Mouse (Mus musculus) lung, postnatal 36 days (tissue): ENCODE results near the gene D230025D16Rik.
A peak's percentile ranks its signal among the peaks of the same experiment; 100 is the strongest.

Experiments used
- DNase-seq: peaks from one replicate; pipeline ENCODE4 v3.0.0; 2022; ENCODE audit warnings: mixed read lengths

D230025D16Rik gene

GRCm38 (mm10) chr8:105293405-105293804 is 68.5 kb downstream of the D230025D16Rik start:
- DNase-seq: no peak

- peak; percentile 57 for DNase-seq
Observed at GRCm38 (mm10) chr8:105294776-105295175, 69.8 kb downstream of the D230025D16Rik start.

- no peak for DNase-seq
Observed at GRCm38 (mm10) chr8:105295256-105295655, 70.3 kb downstream of the D230025D16Rik start.

- peak; percentile 45 for DNase-seq
Observed at GRCm38 (mm10) chr8:105295895-105296573, 71.1 kb downstream of the D230025D16Rik start, which contains the start of gene Exoc3l. Gene Exoc3l (minus strand): TSS chr8:105296101.

- peak; percentile 96 for DNase-seq
Observed at GRCm38 (mm10) chr8:105297511-105298192, 72.7 kb downstream of the D230025D16Rik start, which contains the start of gene E2f4. Gene E2f4 (plus strand): TSS chr8:105297663.

GRCm38 (mm10) chr8:105298351-105299252 is 73.7 kb downstream of the D230025D16Rik start:
- no peak for DNase-seq

- no peak for DNase-seq
Observed at GRCm38 (mm10) chr8:105299962-105300361, 75.0 kb downstream of the D230025D16Rik start.
